Mouse (Mus musculus): ENCODE results near the gene Shisal1.

GRCm38 (mm10) chr15:84455286-84455685 lies 8.4 kb upstream of the Shisal1 start:
- TF ChIP-seq MAX (IDR thresholded peaks at IDR 0.05; ENCODE audit: low read depth) (no peak), USF1 (IDR thresholded peaks at IDR 0.05; ENCODE audit: low read depth) (no peak), POLR2A (IDR thresholded peaks at IDR 0.05; ENCODE audit: insufficient read length, low read depth) (no peak), MYOG (IDR thresholded peaks at IDR 0.05; ENCODE audit: control insufficient read depth in 1 of 3, insufficient read depth in 1 of 3, insufficient read length in 2 of 3, low read depth in 2 of 3) (no peak), E2F4 (IDR thresholded peaks at IDR 0.05; ENCODE audit: insufficient read depth) (no peak), TCF12 (IDR thresholded peaks at IDR 0.05; ENCODE audit: insufficient read depth, poor library complexity, severe bottlenecking) (no peak), POLR2AphosphoS2 (IDR thresholded peaks at IDR 0.05; ENCODE audit: insufficient read length, low read depth) (no peak), CEBPB (IDR thresholded peaks at IDR 0.05; ENCODE audit: insufficient read depth, poor library complexity, severe bottlenecking) (no peak), MYOD1 (IDR thresholded peaks at IDR 0.05; ENCODE audit: control insufficient read depth in 1 of 3, insufficient read length in 2 of 3, low read depth in 2 of 3) (no peak), TCF3 (IDR thresholded peaks at IDR 0.05; ENCODE audit: insufficient read length, low read depth) (no peak)

Data from myocyte (in vitro differentiated cells).